Mouse (Mus musculus) olfactory bulb, adult 2 months (tissue): Measurements from ENCODE around the gene Igf2bp3. TPM values are rescaled to one million over a fixed set of nuclear protein-coding genes. Genes with fewer than 3 reads are reported as not detected.

Experiments used
- H3K27ac ChIP-seq: fragments of 200-500 bp; 2 replicates; pipeline ENCODE4 v1.5.1; 2012; ENCODE audit warnings: low read depth, low read length; ENCODE audit not compliant: insufficient read depth
- H3K4me1 ChIP-seq: fragments of 200-500 bp; 2 replicates; pipeline ENCODE4 v1.6.1; 2012; ENCODE audit warnings: low read length; ENCODE audit not compliant: control insufficient read depth, insufficient read depth
- H3K4me3 ChIP-seq: fragments of 200-500 bp; 2 replicates; pipeline ENCODE4 v1.5.1; 2012; ENCODE audit warnings: mild to moderate bottlenecking, low read depth, low read length, moderate library complexity; ENCODE audit not compliant: insufficient read depth
- CTCF ChIP-seq: fragments of 200-500 bp; IDR thresholded peaks from 2 replicates; pipeline ENCODE4 v1.5.1; 2012; ENCODE audit warnings: low read depth, mild to moderate bottlenecking, low read length, moderate library complexity; ENCODE audit not compliant: insufficient read depth
- POLR2A ChIP-seq: fragments of 200-500 bp; IDR thresholded peaks from 2 replicates; pipeline ENCODE4 v1.6.1; 2012; ENCODE audit warnings: mild to moderate bottlenecking, low read depth, low read length, moderate library complexity; ENCODE audit not compliant: insufficient read depth
- WGBS: fragments of 180-500 bp; shearing (Covaris S2); methylation state at CpG from one replicate; pipeline ENCODE4 v1.1.7; 2018; 5-methylcytosine and 5-hydroxymethylcytosine counted together
- polyA plus RNA-seq: library from polyadenylated mRNA; stranded (reverse); fragments of >200 nt; gene quantifications from 2 replicates; pipeline ENCODE4 v1.2.4, GENCODE M21; 2012; ENCODE audit warnings: low replicate concordance; ENCODE audit not compliant: missing spikeins, insufficient read depth, insufficient read length

Igf2bp3 gene
- polyA plus RNA-seq, 1 experiment = not detected

DNA sequence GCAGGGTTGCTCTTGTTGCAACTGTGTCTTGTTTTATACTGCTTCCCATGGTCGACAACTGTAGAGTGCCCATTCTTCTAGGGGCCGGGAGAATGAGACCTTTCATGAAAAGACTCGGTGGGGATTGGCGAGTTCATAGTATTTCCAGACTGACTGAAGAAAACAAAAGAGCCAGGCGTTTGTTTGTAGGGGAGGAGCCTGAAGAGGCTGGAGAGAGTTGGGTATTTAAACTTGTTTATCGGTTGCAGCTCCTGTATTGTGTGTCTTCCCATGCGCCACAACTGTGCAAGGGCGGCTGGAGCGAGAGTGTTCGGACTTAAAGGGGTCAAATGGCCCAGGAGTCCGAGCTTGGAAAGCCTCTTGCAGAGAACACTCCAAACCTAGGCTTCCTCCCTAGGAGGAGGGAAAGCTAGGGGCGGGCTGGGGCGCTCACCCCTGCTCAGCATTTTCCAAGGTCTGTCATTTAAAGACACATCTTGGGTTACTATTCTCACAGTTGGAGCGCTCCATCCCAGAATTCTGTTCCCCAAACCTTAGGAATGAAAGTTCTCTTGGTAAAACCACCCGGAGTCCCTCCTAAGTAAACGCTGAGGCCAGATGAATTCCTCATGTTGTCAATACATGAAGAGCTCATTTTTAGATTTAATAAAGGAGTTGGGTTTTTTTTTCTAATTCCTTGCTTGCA, 5.3 kb upstream of the Igf2bp3 start:
- Histone ChIP-seq H3K4me3 (no peak overlapping the region), H3K27ac (no peak overlapping the region), H3K4me1 (no peaks in the 10 kb centered on the region)
- 13% methylated on average over 16 of the region's 16 CpGs for WGBS
- TF ChIP-seq CTCF = no peak
- no peak for TF ChIP-seq POLR2A

DNA sequence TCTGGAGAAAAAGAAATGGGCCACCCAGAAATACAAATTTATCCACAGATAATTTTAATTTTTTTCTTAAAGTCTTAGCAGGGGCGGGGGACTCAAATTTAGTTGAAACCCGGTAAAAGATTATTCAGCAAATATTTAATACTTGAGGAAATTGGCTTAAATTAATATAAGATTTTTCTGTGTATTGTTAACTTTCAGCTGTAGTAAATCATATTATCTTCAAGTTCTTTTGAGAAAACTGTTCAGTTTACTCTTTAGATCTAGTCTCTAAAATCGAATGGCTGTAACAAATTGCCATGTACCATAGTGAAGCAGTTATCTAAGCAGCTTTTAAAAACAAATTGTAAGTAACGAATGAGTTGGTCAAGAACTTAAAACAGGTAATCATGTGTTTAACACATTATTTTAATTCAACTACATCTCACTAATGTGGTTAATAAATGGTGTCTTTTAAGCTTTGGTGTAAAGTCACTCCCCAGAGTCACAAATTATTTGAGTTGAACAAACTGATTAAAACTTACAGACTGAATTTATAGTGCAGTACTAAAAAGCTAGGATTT, 4.3 kb upstream of the Igf2bp3 start:
- no peak for TF ChIP-seq POLR2A
- no peak for TF ChIP-seq CTCF
- H3K27ac ChIP-seq = no peak overlapping the region
- H3K4me1 ChIP-seq = peaks cover 7% of the 10 kb centered on the region; the same call in 1 of the 2 replicates
- WGBS = 35% methylated on average over 4 of the region's 4 CpGs
- no peak overlapping the region for H3K4me3 ChIP-seq

DNA sequence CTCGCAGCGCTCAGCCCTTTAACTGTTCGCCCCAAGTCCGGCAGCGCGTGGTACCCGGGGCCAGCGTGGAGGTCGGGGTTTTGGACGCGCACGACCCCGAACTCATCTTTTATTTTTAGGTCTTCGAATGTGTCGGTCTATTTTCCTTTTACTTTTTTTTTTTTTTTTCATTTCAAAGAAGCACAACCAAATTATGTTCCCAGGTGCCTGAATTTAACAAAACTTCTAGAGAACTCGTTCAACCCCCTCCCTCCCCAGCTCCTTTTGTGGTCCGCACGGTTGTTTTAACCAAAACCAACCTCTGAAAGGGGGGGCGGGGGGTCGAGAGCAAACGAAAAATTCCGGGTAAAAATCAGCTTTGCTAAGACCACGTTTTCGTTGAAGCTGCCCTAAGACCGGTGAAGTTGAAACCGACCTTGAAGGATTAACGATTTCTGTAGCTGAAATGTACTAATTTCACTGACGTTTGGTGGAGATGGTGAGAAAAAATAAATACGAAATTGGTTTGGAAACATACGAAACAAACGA, 3.6 kb upstream of the Igf2bp3 start:
- Histone ChIP-seq H3K4me1 (peaks cover 12% of the 10 kb centered on the region), H3K4me3 (no peak overlapping the region), H3K27ac (no peak overlapping the region)
- WGBS = 1% methylated on average over 31 of the region's 31 CpGs
- TF ChIP-seq POLR2A = no peak
- no peak for TF ChIP-seq CTCF

DNA sequence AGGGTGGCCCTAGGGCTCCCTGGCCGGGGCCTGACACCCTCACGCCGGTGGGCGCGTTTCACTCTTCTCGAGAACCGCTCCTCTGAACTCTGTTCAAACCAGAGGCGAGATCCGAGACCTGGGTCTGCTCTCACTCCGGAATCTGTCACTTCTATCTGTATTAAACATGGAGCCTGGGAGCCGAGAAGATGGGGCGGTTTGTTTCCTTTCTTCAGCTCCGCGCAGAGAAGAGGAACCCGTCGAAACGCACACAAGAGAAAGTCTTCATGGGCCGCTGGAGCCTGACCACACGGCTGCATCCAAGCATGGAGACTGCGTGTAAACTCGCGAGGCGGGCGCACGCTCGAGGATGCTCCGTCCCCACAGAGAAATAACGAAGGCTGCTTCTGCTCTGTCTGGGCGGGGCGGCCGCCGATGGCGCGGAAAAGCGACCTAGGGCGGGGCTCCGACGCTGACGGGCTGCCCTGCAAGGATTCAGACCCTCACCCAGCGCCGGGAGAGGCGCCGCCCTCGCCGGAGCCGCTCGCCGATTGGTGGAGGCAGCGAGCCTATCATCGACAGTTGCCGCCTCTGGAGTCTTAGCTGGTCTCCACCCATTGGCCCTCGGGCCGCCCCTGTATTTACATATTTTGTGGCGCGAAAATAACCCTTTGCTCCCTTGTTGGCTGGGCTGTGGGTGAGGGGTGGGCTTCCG, 3.0 kb upstream of the Igf2bp3 start:
- Histone ChIP-seq H3K27ac (no peak overlapping the region), H3K4me1 (peaks cover 12% of the 10 kb centered on the region), H3K4me3 (no peak overlapping the region)
- under 1% methylated on average over 56 of the region's 56 CpGs for WGBS
- TF ChIP-seq CTCF (no peak), POLR2A (no peak)

DNA sequence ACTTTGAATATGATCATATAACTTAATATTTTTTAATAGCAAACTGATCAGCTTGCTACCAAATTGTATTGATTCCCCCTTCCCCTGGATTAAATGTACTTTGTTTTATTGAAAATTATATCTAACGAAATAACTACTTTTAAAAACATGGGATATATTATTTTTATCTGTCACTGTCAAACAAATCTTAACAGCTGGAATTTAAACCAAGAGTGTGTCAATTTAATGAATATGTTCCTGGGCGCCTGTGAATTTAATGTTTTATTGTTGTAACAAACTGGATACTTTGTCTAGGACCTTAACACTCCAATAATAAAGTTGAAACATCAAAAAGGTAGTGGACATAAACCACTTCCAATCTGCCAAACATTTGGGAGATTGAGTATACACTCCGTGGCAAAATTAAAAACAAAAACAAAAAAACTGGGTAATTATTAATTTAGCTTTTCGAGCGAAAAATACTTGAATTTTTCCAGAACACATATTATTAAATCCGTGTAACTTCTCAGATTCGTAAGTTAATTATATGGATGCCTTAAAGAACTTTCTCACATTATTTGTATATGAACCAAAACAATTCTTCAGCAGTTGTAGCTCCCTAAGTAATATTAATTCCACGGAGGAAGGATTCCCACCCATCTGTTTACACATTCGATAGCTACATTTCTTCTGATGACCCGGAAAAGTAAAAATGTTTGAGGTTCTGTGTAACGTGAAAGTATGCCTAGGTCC, 2.2 kb upstream of the Igf2bp3 start:
- no peak overlapping the region for H3K27ac ChIP-seq
- 25% methylated on average over 11 of the region's 11 CpGs for WGBS
- TF ChIP-seq CTCF = no peak
- no peak for TF ChIP-seq POLR2A
- peaks cover 12% of the 10 kb centered on the region for H3K4me1 ChIP-seq
- H3K4me3 ChIP-seq = no peak overlapping the region

DNA sequence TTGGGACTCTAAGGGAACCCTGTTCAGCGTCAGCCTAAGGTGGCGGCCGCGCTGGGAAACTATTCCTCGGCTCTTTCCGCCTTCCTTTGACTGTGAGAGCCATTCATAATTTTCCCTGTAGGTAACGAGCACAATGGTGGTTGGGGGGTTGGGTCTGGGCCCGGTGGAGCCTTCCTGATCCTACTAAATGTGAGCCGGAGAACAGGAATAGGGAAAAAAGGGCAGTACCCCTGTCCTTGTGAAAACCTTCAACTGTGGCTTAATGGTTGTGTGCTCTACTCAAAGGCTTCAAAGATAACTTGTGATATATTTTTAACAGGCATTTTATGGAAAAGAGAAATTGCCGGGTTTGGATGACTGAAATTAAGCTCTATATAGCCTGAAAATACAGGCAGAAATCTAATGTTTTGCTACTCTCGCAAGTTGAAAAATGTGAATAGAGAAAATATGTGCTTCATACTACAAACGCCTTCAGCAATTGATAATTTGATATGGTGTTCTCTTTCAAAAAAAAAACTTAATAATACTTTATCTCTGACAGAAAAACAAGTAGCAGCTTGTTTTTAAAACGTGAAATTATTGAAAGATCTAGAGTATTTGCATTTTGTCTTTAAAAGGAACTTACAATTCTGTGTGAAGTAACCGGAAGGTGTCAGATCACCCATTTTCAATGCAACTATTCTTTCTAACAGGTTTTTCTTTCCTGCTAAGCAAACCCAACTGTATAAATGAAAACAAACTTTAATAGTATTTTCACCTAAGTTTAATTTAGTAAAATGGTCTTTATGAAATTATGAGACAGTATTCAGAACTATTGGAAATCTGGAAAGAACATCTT, 1.2 kb upstream of the Igf2bp3 start:
- no peak overlapping the region for H3K27ac ChIP-seq
- peaks cover 12% of the 10 kb centered on the region for H3K4me1 ChIP-seq
- no peak overlapping the region for H3K4me3 ChIP-seq
- 15% methylated on average over 14 of the region's 14 CpGs for WGBS
- no peak for TF ChIP-seq POLR2A

DNA sequence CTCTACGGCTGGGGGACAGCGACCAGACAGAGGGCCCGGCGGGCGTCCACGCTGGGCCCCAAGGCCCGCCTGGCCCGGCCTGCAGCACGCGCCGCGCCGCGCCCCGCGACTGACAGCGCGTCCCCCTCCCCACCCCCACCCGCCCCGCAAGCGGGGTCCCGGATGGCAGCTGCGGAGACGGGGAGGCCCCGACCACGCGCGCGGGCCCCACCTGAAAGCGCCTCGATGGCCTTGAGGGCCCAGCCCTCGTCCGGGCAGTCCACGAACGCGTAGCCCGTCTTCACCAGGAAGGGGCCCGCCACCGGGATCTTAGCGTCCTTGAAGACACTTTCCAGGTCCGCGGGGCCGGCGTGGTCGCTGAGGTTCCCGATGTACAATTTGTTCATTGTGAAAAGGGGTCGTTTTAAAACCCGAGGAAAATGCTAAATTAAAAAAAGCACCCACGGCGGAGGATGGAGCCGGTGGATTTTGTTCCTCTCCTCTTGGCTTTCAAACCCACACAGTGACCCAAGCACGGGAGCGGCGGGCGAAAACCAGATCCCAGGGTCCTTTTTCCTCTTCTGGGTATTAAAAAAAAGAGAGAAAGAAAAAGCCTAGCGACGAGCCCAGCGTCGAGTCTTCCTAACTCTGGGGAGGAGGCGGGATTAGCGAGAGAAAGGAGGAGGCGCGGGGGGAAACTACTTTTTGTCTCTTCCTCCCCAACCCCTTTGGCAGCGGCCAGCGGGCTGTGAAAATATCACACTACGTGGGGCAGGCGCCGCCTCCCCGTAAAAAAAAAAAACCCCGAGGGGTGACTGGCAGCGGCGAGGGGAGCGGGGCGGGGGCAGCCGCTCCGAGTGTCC, 450 bp downstream of the Igf2bp3 start:
- WGBS = 1% methylated on average over 76 of the region's 76 CpGs
- Histone ChIP-seq H3K4me1 (peaks cover 12% of the 10 kb centered on the region), H3K4me3 (peak overlapping the region; percentile 32), H3K27ac (no peak overlapping the region)
- TF ChIP-seq POLR2A = no peak
- TF ChIP-seq CTCF = no peak

DNA sequence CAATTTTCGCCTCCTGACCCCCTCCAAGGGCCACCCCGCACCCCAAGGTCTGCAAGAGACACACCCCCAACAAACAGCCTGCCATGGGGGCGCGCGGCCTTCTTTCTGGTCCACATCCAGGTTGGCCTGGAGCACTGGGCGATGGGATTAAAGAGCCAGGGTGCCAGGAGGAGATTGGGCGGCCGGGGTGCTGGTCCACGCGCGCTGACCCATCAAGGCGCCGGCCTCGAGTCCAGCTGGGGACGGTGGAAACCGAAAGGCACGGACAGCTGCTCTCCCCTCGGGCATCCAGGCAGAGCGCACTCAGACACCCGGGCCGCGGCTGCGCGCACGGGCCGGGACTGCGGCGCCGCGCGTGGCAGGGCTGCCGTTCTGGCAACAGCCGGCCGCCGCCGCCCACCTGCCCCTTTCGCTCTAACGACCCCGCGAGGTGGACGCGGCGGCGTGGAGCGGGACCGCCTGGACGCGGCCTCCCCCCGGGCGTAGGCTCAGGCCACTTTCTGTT, 1.1 kb downstream of the Igf2bp3 start:
- no peak overlapping the region for H3K27ac ChIP-seq
- WGBS = 1% methylated on average over 50 of the region's 50 CpGs
- peaks cover 12% of the 10 kb centered on the region for H3K4me1 ChIP-seq
- H3K4me3 ChIP-seq = peak overlapping the region; percentile 32
- no peak for TF ChIP-seq CTCF
- TF ChIP-seq POLR2A = no peak
